ENCODE assay signal across 17 mouse cellular contexts in genomic region chr4:142982585-142983294, GRCm38 (mm10).
DNase-seq lines count a peak whose midpoint lies in the region; ATAC-seq lines count a peak whose summit lies in the region.
"Had no signal": no experiment of that assay in that cellular context is flagged by ENCODE, and none has a peak within 500 bp of the region (broad histone marks: within the 10 kb centered on the region; RNA-seq: fewer than 3 reads in every experiment).

No protein-coding gene starts in this region.

- ATAC-seq in neural tube, embryonic 11.5 days (ENCODE audit: insufficient read depth, low FRiP score, low TSS enrichment): no peak
- no peak for ATAC-seq in neural tube, embryonic 15.5 days (ENCODE audit: low FRiP score)
- peak; percentile 33; the same call in 1 of the 2 replicates for ATAC-seq in midbrain, embryonic 11.5 days (ENCODE audit: low FRiP score)
- ATAC-seq: activated CD4-positive, CD25-positive, alpha-beta regulatory T cell, adult 4 months; forebrain, postnatal 0 days had no signal

- WGBS in neural tube, embryonic 11.5 days: 48% methylated on average over 8 of the region's 8 CpGs
- 47% methylated on average over 8 of the region's 8 CpGs for WGBS in neural tube, embryonic 15.5 days
- 59% methylated on average over 8 of the region's 8 CpGs for WGBS in midbrain, embryonic 11.5 days

- H3K9ac ChIP-seq in neural tube, embryonic 11.5 days (ENCODE audit: low read length): no peak overlapping the region
- H3K9ac ChIP-seq in neural tube, embryonic 15.5 days (replicated peaks): no peak overlapping the region
- no peak overlapping the region for H3K9ac ChIP-seq in midbrain, embryonic 11.5 days (ENCODE audit: low read length)
- H3K9ac ChIP-seq: forebrain, postnatal 0 days; kidney, embryonic 15.5 days; limb, embryonic 13.5 days had no signal

- H3K4me3 ChIP-seq in neural tube, embryonic 11.5 days (ENCODE audit: low read depth, low read length): no peak overlapping the region
- no peak overlapping the region for H3K4me3 ChIP-seq in neural tube, embryonic 15.5 days (replicated peaks)
- H3K4me3 ChIP-seq in midbrain, embryonic 11.5 days (ENCODE audit: low read depth, low read length): no peak overlapping the region
- H3K4me3 ChIP-seq: kidney, embryonic 15.5 days; limb, embryonic 13.5 days had no signal

- H3K27me3 ChIP-seq in neural tube, embryonic 11.5 days (ENCODE audit: control insufficient read depth, insufficient read depth, low read length): no peaks in the 10 kb centered on the region
- H3K27me3 ChIP-seq in neural tube, embryonic 15.5 days (replicated peaks): no peaks in the 10 kb centered on the region
- H3K27me3 ChIP-seq in midbrain, embryonic 11.5 days (ENCODE audit: control insufficient read depth, insufficient read depth, low read length): no peaks in the 10 kb centered on the region
- H3K27me3 ChIP-seq: kidney, embryonic 15.5 days; limb, embryonic 13.5 days had no signal

- H3K9me3 ChIP-seq in neural tube, embryonic 11.5 days (ENCODE audit: control insufficient read depth, low read length): no peaks in the 10 kb centered on the region
- H3K9me3 ChIP-seq in neural tube, embryonic 15.5 days (replicated peaks): no peaks in the 10 kb centered on the region
- H3K9me3 ChIP-seq in midbrain, embryonic 11.5 days (ENCODE audit: control insufficient read depth, low read length): no peaks in the 10 kb centered on the region
- H3K9me3 ChIP-seq: kidney, embryonic 15.5 days; limb, embryonic 13.5 days had no signal

- H3K4me2 ChIP-seq in neural tube, embryonic 11.5 days (ENCODE audit: low read depth): no peak overlapping the region
- H3K4me2 ChIP-seq in neural tube, embryonic 15.5 days: no peak overlapping the region
- H3K4me2 ChIP-seq in midbrain, embryonic 11.5 days: no peak overlapping the region
- H3K4me2 ChIP-seq: kidney, embryonic 15.5 days; limb, embryonic 13.5 days had no signal

- H3K36me3 ChIP-seq in neural tube, embryonic 11.5 days (ENCODE audit: control insufficient read depth, insufficient read depth, low read length): no peaks in the 10 kb centered on the region
- no peaks in the 10 kb centered on the region for H3K36me3 ChIP-seq in neural tube, embryonic 15.5 days
- no peaks in the 10 kb centered on the region for H3K36me3 ChIP-seq in midbrain, embryonic 11.5 days (ENCODE audit: control insufficient read depth, insufficient read depth, low read length)
- H3K36me3 ChIP-seq: kidney, embryonic 15.5 days; limb, embryonic 13.5 days had no signal

- peak; percentile 36 for DNase-seq in embryo, embryonic 11 days
- DNase-seq in embryo, embryonic 10.5 days (ENCODE audit: low spot score): no peak
- DNase-seq in neural tube, embryonic 11.5 days (ENCODE audit: low spot score): peak; percentile 20
- DNase-seq in midbrain, embryonic 11.5 days (ENCODE audit: low spot score, missing footprints): peak; percentile 65
- DNase-seq in layer of hippocampus, adult 9-11 months: no peak
- DNase-seq in spleen, adult 18-20 months: no peak
- DNase-seq in cerebellum, adult 8-10 months: no peak
- DNase-seq: adrenal gland, postnatal 25 days; cerebellum, postnatal 25 days; forebrain, postnatal 0 days; gastrocnemius, postnatal 10 days; heart, postnatal 14 days; thymus, postnatal 4 days had no signal

- no peaks in the 10 kb centered on the region; the same call in 1 of the 2 replicates for H3K4me1 ChIP-seq in neural tube, embryonic 11.5 days (ENCODE audit: control insufficient read depth, insufficient read depth, low read length)
- H3K4me1 ChIP-seq in neural tube, embryonic 15.5 days: peaks cover 14% of the 10 kb centered on the region
- peaks cover 10% of the 10 kb centered on the region for H3K4me1 ChIP-seq in midbrain, embryonic 11.5 days (ENCODE audit: control insufficient read depth, insufficient read depth, low read length)

- H3K27ac ChIP-seq in neural tube, embryonic 11.5 days (ENCODE audit: low read depth, low read length): no peak overlapping the region
- H3K27ac ChIP-seq in neural tube, embryonic 15.5 days (replicated peaks): no peak overlapping the region
- no peak overlapping the region for H3K27ac ChIP-seq in midbrain, embryonic 11.5 days (ENCODE audit: low read depth, low read length)
- H3K27ac ChIP-seq: kidney, embryonic 15.5 days; limb, embryonic 13.5 days had no signal

Comparison
In these comparisons a context has a peak if more than half of its experiments do, and no peak if none do; other contexts are left out.
1. DNase-seq: peak in embryo, embryonic 11 days (single experiment), neural tube, embryonic 11.5 days (single experiment) and midbrain, embryonic 11.5 days (single experiment); none in embryo, embryonic 10.5 days (single experiment), layer of hippocampus, adult 9-11 months (single experiment), spleen, adult 18-20 months (0 of 2) and cerebellum, adult 8-10 months (single experiment).